Mouse (Mus musculus): ENCODE results near the gene Zfp408.

Zfp408 gene

GRCm38 (mm10) chr2:91636229-91636628 is 13.4 kb downstream of the Zfp408 start, which contains the start of gene F2:
Gene F2, minus strand, starts transcription at chr2:91636414.
- no peak for TF ChIP-seq GATA4 (IDR thresholded peaks at IDR 0.05; ENCODE audit: insufficient replicate concordance, low read length)

GRCm38 (mm10) chr2:91635486-91635885 is 14.1 kb downstream of the Zfp408 start:
- no peak; the same call in 1 of the 2 replicates for TF ChIP-seq GATA4 (IDR thresholded peaks at IDR 0.05; ENCODE audit: insufficient replicate concordance, low read length)

GRCm38 (mm10) chr2:91634841-91635240 is 14.8 kb downstream of the Zfp408 start:
- TF ChIP-seq GATA4 (IDR thresholded peaks at IDR 0.05; ENCODE audit: insufficient replicate concordance, low read length), result no peak

GRCm38 (mm10) chr2:91633334-91633977 is 16.1 kb downstream of the Zfp408 start:
- TF ChIP-seq GATA4 (IDR thresholded peaks at IDR 0.05; ENCODE audit: insufficient replicate concordance, low read length), result peak; percentile 74; the same call in 1 of the 2 replicates

- TF ChIP-seq GATA4 (IDR thresholded peaks at IDR 0.05; ENCODE audit: insufficient replicate concordance, low read length), result no peak
Measured at GRCm38 (mm10) chr2:91632316-91632715, 17.3 kb downstream of the Zfp408 start.

- no peak for TF ChIP-seq GATA4 (IDR thresholded peaks at IDR 0.05; ENCODE audit: insufficient replicate concordance, low read length)
Measured at GRCm38 (mm10) chr2:91631826-91632225, 17.8 kb downstream of the Zfp408 start.

- no peak for TF ChIP-seq GATA4 (IDR thresholded peaks at IDR 0.05; ENCODE audit: insufficient replicate concordance, low read length)
Measured at GRCm38 (mm10) chr2:91630384-91630783, 19.2 kb downstream of the Zfp408 start.

GRCm38 (mm10) chr2:91629682-91630081 is 19.9 kb downstream of the Zfp408 start:
- no peak for TF ChIP-seq GATA4 (IDR thresholded peaks at IDR 0.05; ENCODE audit: insufficient replicate concordance, low read length)

GRCm38 (mm10) chr2:91628171-91628570 is 21.4 kb downstream of the Zfp408 start:
- TF ChIP-seq GATA4 (IDR thresholded peaks at IDR 0.05; ENCODE audit: insufficient replicate concordance, low read length), result no peak

- no peak for TF ChIP-seq GATA4 (IDR thresholded peaks at IDR 0.05; ENCODE audit: insufficient replicate concordance, low read length)
Measured at GRCm38 (mm10) chr2:91627486-91627885, 22.1 kb downstream of the Zfp408 start.

GRCm38 (mm10) chr2:91622356-91622755 is 27.2 kb downstream of the Zfp408 start:
- TF ChIP-seq GATA4 (IDR thresholded peaks at IDR 0.05; ENCODE audit: insufficient replicate concordance, low read length), result no peak

GRCm38 (mm10) chr2:91602389-91602788 is 47.2 kb downstream of the Zfp408 start:
- TF ChIP-seq GATA4 (IDR thresholded peaks at IDR 0.05; ENCODE audit: insufficient replicate concordance, low read length), result no peak

GRCm38 (mm10) chr2:91600475-91600874 is 49.1 kb downstream of the Zfp408 start:
- TF ChIP-seq GATA4 (IDR thresholded peaks at IDR 0.05; ENCODE audit: insufficient replicate concordance, low read length), result no peak

All from liver, adult (tissue).